Mouse (Mus musculus): ENCODE results near the gene Arrdc1.

DNA sequence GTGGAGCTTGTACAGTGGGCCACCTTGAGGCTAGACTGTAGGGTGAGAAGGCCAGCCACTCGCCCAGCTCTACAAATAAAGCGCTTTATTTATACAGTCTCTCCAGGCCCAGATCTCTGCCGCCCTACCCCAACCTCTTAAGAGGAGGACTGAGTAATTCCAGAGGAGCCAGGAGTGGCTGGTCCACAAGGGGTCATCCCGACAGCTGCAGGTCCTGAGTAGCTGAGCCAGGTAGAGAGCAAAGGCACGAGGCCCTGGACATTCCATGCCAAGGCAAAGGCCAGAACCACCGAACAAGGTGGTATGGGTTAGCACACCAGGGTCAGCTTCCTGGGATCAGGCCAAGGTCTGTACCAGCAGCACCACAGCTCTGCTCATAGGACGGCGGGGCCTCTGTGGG is 9.8 kb downstream of the Arrdc1 start:
- no peak for TF ChIP-seq POLR2A (IDR thresholded peaks at IDR 0.05; ENCODE audit: low read depth, low read length)
- no peak for TF ChIP-seq CTCF (IDR thresholded peaks at IDR 0.05; ENCODE audit: extremely low read depth, insufficient read length, insufficient replicate concordance, low read depth, low read length)
